Mouse (Mus musculus): ENCODE measurements around the gene Kremen1.

DNA sequence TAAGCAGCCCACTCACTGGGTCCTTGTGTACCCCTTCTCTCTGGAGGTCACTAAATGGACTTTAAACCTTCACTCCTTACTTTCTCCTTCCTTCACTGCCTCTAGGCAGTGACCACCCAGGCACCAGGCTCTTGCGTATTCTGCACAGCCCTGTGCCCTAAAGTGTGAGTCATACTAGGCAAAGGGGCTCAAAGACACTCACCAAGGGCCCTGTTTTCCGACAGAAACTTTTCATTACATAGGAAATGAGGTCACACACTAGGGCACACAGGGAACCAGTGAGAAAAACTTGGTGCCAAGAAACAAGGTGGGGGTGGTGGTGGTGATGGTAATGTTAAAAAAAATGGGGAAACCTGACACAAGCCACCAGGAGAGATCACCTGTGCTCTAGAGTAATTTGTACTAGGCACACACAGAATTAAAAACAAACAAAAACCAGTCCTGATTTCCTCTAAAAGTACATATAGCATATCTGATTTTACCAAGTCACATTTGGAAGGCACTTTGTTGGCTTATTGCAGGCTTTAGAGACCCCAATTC is 35.3 kb upstream of the Kremen1 start:
- TF ChIP-seq CTCF (IDR thresholded peaks at IDR 0.05; ENCODE audit: low read depth) (no peak), EP300 (IDR thresholded peaks at IDR 0.05; ENCODE audit: low read depth) (no peak)
